Mouse (Mus musculus): ENCODE measurements around the gene Hnrnpk. TPM values are rescaled to one million over a fixed set of nuclear protein-coding genes. Genes with fewer than 3 reads are reported as not detected.
"Not testable (repeated sequence)": the region's sequence is repeated elsewhere in the genome, so short reads cannot be mapped to it uniquely, and the experiment has no call there.

The Hnrnpk gene
- polyA plus RNA-seq (2016; fragmentation: Nextera tagmentation; extraction: Ambion mirVana): 2,341 and 2,520 TPM in 2 replicates

GRCm38 (mm10) chr13:58403243-58403642 lies at the start of gene Hnrnpk:
Gene Hnrnpk, minus strand, starts transcription at chr13:58403343.
- ATAC-seq (ENCODE audit: low FRiP score); H3K36me3 ChIP-seq (replicated peaks); H3K9me3 ChIP-seq; H3K4me1 ChIP-seq; H3K27me3 ChIP-seq: not testable (repeated sequence)
- Histone ChIP-seq H3K4me3 (replicated peaks) (peak within 1 kb of the TSS; percentile 99), H3K9ac (peak within 1 kb of the TSS; percentile 99), H3K27ac (peak within 1 kb of the TSS; percentile 98), H3K4me2 (peak within 1 kb of the TSS; percentile 57)
- 6% methylated on average over 17 of the region's 17 CpGs for WGBS

GRCm38 (mm10) chr13:58452246-58452645 lies 49.1 kb upstream of the Hnrnpk start:
- ATAC-seq (ENCODE audit: low FRiP score): no peak
- H3K9ac ChIP-seq: no peak overlapping the region
- no peaks in the 10 kb centered on the region for H3K36me3 ChIP-seq (replicated peaks)
- peaks cover 12% of the 10 kb centered on the region for H3K4me1 ChIP-seq
- no peak overlapping the region for H3K27ac ChIP-seq
- H3K4me3 ChIP-seq (replicated peaks): no peak overlapping the region
- WGBS: 74% methylated on average over 4 of the region's 4 CpGs
- peaks cover 45% of the 10 kb centered on the region for H3K27me3 ChIP-seq
- no peaks in the 10 kb centered on the region for H3K9me3 ChIP-seq
- no peak overlapping the region for H3K4me2 ChIP-seq

DNA sequence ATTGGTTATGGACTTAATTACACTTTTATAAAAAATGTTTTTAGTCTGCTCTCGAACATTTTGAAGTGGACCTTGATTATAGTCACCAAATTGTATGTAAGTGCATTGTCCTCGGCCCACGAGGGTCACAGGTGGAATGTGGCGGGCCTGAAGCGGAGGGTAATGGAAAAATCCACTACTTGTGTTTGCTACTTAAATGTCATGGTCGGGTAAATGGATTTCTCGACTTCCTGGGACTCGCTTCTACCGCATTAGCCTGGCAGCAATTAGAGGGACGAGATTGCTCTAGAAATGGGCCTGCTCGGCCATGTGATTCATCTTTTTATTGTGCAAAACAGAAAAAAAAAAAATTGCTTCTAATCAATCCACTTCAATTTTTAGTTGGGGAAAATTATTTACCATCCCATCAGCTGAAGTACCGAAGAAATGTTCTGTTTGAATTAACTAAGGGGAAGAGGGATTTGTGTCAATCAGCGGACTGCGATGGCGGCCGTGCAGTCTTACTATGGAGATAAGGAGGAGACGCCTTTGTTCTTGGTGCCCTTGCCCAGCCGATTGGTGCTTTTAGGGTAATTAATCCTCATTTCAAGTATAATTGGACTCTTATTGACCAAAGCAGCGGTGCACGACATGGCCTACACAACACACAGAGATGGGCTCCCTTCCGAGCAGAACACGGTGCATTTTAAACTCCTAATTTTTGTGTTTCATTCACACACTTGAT lies 47.5 kb upstream of the Hnrnpk start:
- H3K36me3 ChIP-seq (replicated peaks): no peaks in the 10 kb centered on the region
- H3K4me1 ChIP-seq: peaks cover 12% of the 10 kb centered on the region
- peak; percentile 64 for ATAC-seq (ENCODE audit: low FRiP score)
- peak overlapping the region; percentile 22; the same call in 1 of the 2 replicates for H3K4me2 ChIP-seq
- H3K9ac ChIP-seq: no peak overlapping the region
- H3K4me3 ChIP-seq (replicated peaks): no peak overlapping the region
- WGBS: 17% methylated on average over 22 of the region's 22 CpGs
- H3K27me3 ChIP-seq: peaks cover 42% of the 10 kb centered on the region
- H3K27ac ChIP-seq: no peak overlapping the region
- no peaks in the 10 kb centered on the region for H3K9me3 ChIP-seq

- no peak overlapping the region for H3K4me2 ChIP-seq
- peaks cover 7% of the 10 kb centered on the region for H3K4me1 ChIP-seq
- WGBS: 73% methylated on average over 2 of the region's 2 CpGs
- H3K36me3 ChIP-seq (replicated peaks): no peaks in the 10 kb centered on the region
- no peak for ATAC-seq (ENCODE audit: low FRiP score)
- H3K27ac ChIP-seq: no peak overlapping the region
- no peaks in the 10 kb centered on the region for H3K9me3 ChIP-seq
- H3K27me3 ChIP-seq: peaks cover 10% of the 10 kb centered on the region
- no peak overlapping the region for H3K9ac ChIP-seq
- no peak overlapping the region for H3K4me3 ChIP-seq (replicated peaks)
These were observed 43.4 kb upstream of the Hnrnpk start for GRCm38 (mm10) chr13:58446541-58446940.

DNA sequence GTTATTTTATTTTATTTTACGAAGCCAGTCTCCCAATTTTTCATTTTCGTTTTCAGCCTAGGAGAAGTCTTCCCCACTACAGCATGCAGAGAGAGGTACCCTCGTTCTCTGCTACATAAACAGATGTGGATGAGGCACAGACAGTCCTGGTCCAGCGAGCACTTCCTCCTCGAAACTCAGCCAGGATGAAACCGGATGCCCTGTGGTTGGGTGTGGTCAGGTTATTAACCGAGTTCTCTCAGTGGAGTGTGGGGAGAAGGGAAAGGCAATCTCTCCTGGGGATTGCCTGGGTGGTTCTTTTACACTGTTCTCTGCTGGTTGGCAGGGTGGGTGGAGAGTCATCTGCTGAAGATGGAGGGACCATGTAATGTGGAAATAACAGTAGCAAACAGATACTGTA lies 40.6 kb upstream of the Hnrnpk start:
- Histone ChIP-seq H3K9ac (no peak overlapping the region), H3K9me3 (no peaks in the 10 kb centered on the region), H3K27me3 (peaks cover 6% of the 10 kb centered on the region; the same call in 1 of the 2 replicates), H3K4me1 (peaks cover 4% of the 10 kb centered on the region; the same call in 1 of the 2 replicates), H3K4me3 (replicated peaks) (no peak overlapping the region), H3K27ac (no peak overlapping the region), H3K4me2 (no peak overlapping the region), H3K36me3 (replicated peaks) (no peaks in the 10 kb centered on the region)
- WGBS: 64% methylated on average over 7 of the region's 7 CpGs
- ATAC-seq (ENCODE audit: low FRiP score): no peak

GRCm38 (mm10) chr13:58443326-58443725 lies 40.2 kb upstream of the Hnrnpk start:
- 72% methylated on average over 4 of the region's 4 CpGs for WGBS
- Histone ChIP-seq H3K4me3 (replicated peaks) (no peak overlapping the region), H3K9me3 (no peaks in the 10 kb centered on the region), H3K36me3 (replicated peaks) (no peaks in the 10 kb centered on the region), H3K4me1 (peaks cover 4% of the 10 kb centered on the region; the same call in 1 of the 2 replicates), H3K4me2 (no peak overlapping the region), H3K9ac (no peak overlapping the region), H3K27me3 (peaks cover 6% of the 10 kb centered on the region; the same call in 1 of the 2 replicates), H3K27ac (no peak overlapping the region)
- no peak for ATAC-seq (ENCODE audit: low FRiP score)

DNA sequence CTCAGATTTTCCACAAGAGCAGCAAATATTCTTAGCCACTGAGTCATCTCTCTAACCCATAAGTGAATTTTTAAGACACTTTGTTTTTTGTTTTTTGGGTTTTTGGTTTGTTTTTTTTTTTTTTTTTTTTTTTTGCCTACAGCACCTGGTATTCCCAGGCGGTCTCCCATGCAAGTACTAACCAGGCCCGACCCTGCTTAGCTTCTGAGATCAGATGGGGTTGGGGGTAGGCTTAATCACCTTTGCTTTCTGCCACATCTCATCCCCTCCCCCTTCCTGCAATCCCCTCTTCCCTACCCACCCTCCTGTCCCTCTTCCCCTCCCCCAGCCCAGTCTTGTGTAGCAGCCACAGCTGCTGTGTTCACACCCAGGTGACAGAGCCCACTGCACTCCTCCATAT lies 36.6 kb upstream of the Hnrnpk start:
- WGBS: 64% methylated on average over 2 of the region's 2 CpGs
- no peak for ATAC-seq (ENCODE audit: low FRiP score)
- Histone ChIP-seq H3K36me3 (replicated peaks) (no peaks in the 10 kb centered on the region), H3K4me2 (no peak overlapping the region), H3K4me3 (replicated peaks) (no peak overlapping the region), H3K9ac (no peak overlapping the region), H3K4me1 (peaks cover 4% of the 10 kb centered on the region; the same call in 1 of the 2 replicates), H3K27me3 (no peaks in the 10 kb centered on the region), H3K27ac (no peak overlapping the region), H3K9me3 (no peaks in the 10 kb centered on the region)

GRCm38 (mm10) chr13:58423061-58423660 lies 20.0 kb upstream of the Hnrnpk start:
- Histone ChIP-seq H3K27me3 (no peaks in the 10 kb centered on the region), H3K4me3 (replicated peaks) (no peak overlapping the region), H3K4me1 (no peaks in the 10 kb centered on the region), H3K9ac (no peak overlapping the region), H3K4me2 (no peak overlapping the region), H3K9me3 (no peaks in the 10 kb centered on the region), H3K36me3 (replicated peaks) (no peaks in the 10 kb centered on the region), H3K27ac (no peak overlapping the region)
- WGBS: 74% methylated on average over 10 of the region's 10 CpGs
- no peak for ATAC-seq (ENCODE audit: low FRiP score)

DNA sequence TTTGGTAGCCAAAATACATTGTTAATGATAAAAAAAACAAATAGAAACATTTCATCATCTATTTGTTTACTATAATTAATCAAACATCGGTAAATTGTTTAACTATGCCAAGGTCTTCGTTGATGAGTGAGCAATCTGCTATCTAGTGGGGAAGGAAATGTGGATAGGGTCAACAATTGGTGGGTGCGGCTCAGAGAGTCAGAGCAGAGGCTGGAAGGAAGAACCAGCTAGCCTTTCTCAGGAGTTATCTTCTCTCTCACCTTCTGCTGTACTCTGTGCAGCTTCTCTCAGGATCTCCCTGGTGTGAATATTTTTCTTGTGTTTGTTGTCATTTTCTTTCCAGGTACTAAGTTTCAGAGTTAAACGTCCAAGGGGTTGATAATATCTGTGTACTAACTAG lies 19.1 kb upstream of the Hnrnpk start:
- Histone ChIP-seq H3K4me2 (no peak overlapping the region), H3K4me3 (replicated peaks) (no peak overlapping the region), H3K27me3 (no peaks in the 10 kb centered on the region), H3K36me3 (replicated peaks) (no peaks in the 10 kb centered on the region), H3K9me3 (no peaks in the 10 kb centered on the region), H3K27ac (no peak overlapping the region), H3K4me1 (no peaks in the 10 kb centered on the region), H3K9ac (no peak overlapping the region)
- no peak for ATAC-seq (ENCODE audit: low FRiP score)
- WGBS: 89% methylated on average over 4 of the region's 4 CpGs

GRCm38 (mm10) chr13:58421026-58421425 lies 17.9 kb upstream of the Hnrnpk start:
- no peak for ATAC-seq (ENCODE audit: low FRiP score)

GRCm38 (mm10) chr13:58419266-58419665 lies 16.1 kb upstream of the Hnrnpk start:
- WGBS: 100% methylated on average over 1 of the region's 1 CpGs

More at GRCm38 (mm10) chr13:58421026-58421425, 17.9 kb upstream of the Hnrnpk start:
- H3K27ac ChIP-seq: no peak overlapping the region
- 80% methylated on average over 4 of the region's 4 CpGs for WGBS
- H3K9me3 ChIP-seq: no peaks in the 10 kb centered on the region
- H3K4me1 ChIP-seq: no peaks in the 10 kb centered on the region
- H3K27me3 ChIP-seq: no peaks in the 10 kb centered on the region
- no peak overlapping the region for H3K4me2 ChIP-seq
- H3K36me3 ChIP-seq (replicated peaks): no peaks in the 10 kb centered on the region
- no peak overlapping the region for H3K4me3 ChIP-seq (replicated peaks)
- H3K9ac ChIP-seq: no peak overlapping the region

GRCm38 (mm10) chr13:58418656-58419055 lies 15.5 kb upstream of the Hnrnpk start:
- 90% methylated on average over 4 of the region's 4 CpGs for WGBS
- Histone ChIP-seq H3K4me3 (replicated peaks) (no peak overlapping the region), H3K9me3 (no peaks in the 10 kb centered on the region), H3K9ac (no peak overlapping the region), H3K4me1 (no peaks in the 10 kb centered on the region), H3K27ac (no peak overlapping the region), H3K27me3 (no peaks in the 10 kb centered on the region), H3K36me3 (replicated peaks) (no peaks in the 10 kb centered on the region), H3K4me2 (no peak overlapping the region)
- no peak for ATAC-seq (ENCODE audit: low FRiP score)

More at GRCm38 (mm10) chr13:58419266-58419665, 16.1 kb upstream of the Hnrnpk start:
- Histone ChIP-seq H3K4me1 (no peaks in the 10 kb centered on the region), H3K9ac (no peak overlapping the region), H3K4me2 (no peak overlapping the region), H3K4me3 (replicated peaks) (no peak overlapping the region), H3K27ac (no peak overlapping the region), H3K27me3 (no peaks in the 10 kb centered on the region), H3K9me3 (no peaks in the 10 kb centered on the region), H3K36me3 (replicated peaks) (no peaks in the 10 kb centered on the region)
- ATAC-seq (ENCODE audit: low FRiP score): no peak

- H3K4me1 ChIP-seq: no peaks in the 10 kb centered on the region
- H3K9ac ChIP-seq: no peak overlapping the region
- 0 out of 2 replicates have a peak, but pooled peaks cover 5% of the 10 kb centered on the region for H3K9me3 ChIP-seq
- H3K27ac ChIP-seq: no peak overlapping the region
- WGBS: 92% methylated on average over 5 of the region's 5 CpGs
- H3K36me3 ChIP-seq (replicated peaks): peaks cover 11% of the 10 kb centered on the region
- H3K27me3 ChIP-seq: no peaks in the 10 kb centered on the region
- ATAC-seq (ENCODE audit: low FRiP score): no peak
- H3K4me3 ChIP-seq (replicated peaks): no peak overlapping the region
- H3K4me2 ChIP-seq: no peak overlapping the region
These were observed 12.7 kb upstream of the Hnrnpk start for GRCm38 (mm10) chr13:58415838-58416237.

Data from forebrain, embryonic 12.5 days (tissue).